Mouse (Mus musculus) testis, postnatal 10 days (tissue): ENCODE measurements around the gene Cdk10.
"Not testable (repeated sequence)": the region's sequence is repeated elsewhere in the genome, so short reads cannot be mapped to it uniquely, and the experiment has no call there.

Experiments used
- DNase-seq: peaks from one replicate; pipeline ENCODE4 v3.0.0; 2021; ENCODE audit warnings: low spot score

Cdk10 gene

DNA sequence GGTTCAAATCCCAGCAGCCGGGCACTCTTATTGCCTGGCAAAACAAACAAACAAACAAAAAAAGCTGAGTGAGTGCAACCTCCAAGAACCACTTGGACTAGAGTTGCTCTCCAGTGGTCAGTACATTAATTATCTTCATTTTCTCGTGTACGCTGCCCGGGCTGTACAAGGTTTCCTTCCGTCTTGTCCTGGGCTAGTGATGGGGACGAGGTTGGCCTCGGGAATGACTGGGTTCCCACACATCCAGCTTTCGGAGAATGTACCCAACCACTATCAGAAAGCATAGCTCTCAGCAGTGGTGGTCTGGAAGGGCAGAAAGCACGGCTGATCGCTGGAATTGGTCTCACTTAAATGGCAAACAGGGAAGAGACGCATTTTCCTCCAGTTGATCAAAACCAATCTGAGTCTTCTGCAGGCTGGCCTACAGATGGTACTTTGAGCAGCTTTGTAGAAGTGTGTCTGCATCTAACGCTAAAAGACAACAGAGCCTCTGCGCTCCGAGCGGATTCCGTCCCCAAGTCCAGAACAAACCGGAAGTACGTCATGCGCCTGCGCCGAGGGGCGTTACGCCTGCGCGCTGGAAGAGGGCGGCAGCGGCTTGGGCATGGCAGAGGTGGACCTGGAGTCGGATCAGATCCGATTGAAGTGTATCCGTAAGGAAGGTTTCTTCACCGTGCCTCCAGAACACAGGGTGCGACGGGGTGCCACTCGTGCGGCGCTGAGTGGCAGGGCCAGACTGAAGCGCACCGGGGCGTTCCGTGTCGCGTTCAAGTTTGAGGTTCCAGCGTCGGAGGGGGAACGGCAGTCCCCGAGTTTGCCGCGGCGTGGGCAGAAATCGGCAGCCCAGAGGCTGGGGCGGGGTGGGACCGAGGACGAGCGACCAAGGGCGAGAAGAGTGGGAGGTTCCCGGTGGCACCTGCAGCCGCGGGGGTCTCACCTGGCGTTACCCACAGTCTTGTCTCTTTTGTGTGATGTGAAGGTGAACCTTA, at the start of gene Cdk10:
Gene Cdk10, plus strand, starts transcription at position 565 of the 989 bp plus-strand sequence.
- DNase-seq: peak; percentile 95

DNA sequence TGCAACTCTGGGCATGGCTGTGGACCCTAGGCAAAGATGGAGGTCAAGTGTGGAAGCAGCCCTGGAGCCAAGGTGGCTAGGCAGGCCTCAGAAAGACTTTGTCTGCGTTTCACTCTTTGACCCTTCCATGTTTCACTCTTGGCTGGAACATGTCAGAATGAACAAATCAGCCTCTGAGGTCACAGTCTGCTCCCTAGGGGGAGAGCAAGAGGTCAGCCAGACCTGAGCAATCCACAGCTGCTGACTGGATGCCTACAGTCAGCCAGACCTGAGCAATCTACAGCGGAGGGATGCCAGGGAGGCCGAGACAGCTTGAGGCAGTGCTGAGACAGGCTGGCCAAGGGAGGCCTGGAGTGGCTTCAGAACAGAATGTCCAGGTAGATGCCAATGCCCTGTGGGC, 43.3 kb upstream of the Cdk10 start:
- peak; percentile 73 for DNase-seq

DNA sequence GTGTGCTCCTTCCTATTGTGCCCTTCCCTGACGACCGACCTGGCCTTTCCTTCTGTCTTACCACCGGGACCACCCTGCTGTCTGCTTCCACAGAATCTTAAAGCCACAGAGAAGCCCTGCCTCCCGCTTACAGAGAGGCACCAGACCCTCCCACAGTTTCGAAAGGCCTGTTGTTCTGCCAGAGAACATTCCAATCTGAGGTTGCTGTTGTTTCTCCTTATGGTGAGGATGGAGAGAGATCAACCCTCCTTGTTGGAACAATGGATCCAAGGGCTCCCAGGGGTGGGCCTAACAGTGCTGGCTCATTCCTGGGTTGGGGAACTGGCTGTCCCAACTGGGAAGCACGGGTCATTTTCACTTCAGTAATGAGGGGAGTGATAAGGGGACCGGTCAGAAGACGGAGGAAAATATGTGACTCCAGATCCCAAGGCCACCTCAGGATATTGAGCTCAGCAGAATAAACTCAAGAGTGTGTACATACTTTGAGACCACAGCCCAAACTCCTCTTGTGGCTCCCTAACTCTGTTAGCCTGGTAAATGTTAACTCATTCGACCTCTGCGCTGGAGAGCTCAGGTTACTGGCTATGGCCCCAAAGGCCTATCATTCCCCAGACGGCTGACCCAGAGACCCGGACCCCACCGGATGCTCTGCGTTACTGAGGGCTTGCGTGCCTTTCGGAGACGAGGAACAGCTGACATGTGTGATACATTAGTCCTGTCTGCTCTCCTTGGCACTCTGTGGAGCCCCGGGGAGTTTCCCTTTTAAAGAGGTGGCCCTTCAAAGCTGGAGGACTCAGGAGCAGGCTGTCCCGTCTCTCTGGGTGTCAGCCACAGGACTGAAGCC, 38.9 kb upstream of the Cdk10 start, which contains the start of gene Dpep1:
Gene Dpep1, plus strand, starts transcription at position 677 of the 844 bp plus-strand sequence.
- peak; percentile 58 for DNase-seq

DNA sequence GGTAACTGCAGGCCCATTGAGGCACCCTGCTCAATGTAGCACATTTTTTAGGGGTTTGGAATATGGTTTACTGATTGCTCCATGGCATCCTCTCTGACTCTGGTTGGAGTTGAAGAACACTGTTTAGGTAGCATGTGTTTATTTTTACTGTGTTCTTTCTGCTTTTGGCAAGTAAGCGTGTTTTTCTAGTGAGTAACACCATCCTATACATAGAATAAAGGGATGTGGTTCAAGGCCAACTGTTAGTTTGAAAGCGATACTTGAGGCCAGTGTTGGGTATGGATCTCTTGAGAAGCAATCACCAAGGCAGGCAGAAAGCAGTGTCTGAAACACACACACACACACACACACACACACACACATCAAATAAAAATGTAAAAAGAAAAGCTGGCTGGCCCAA, 36.6 kb upstream of the Cdk10 start:
- DNase-seq: no peak

DNA sequence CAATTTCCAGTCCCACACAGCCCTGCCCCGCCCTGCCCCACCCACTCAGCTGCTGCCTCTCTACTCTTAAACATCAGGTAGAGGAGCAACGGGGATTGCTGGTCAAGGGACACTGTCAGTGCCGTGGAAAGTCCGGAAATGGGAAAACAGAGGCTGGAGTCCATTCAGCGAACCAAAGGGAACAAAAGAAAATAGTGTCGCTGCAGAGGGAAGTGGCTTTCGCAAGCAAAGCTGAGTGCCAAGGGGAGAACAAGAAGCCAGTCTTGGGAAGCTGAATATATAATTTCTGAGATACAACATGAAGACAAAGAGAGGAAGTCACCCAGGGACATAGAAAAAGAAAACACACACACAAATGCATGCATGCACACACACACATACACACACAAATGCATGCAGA, 35.8 kb upstream of the Cdk10 start:
- no peak for DNase-seq

DNA sequence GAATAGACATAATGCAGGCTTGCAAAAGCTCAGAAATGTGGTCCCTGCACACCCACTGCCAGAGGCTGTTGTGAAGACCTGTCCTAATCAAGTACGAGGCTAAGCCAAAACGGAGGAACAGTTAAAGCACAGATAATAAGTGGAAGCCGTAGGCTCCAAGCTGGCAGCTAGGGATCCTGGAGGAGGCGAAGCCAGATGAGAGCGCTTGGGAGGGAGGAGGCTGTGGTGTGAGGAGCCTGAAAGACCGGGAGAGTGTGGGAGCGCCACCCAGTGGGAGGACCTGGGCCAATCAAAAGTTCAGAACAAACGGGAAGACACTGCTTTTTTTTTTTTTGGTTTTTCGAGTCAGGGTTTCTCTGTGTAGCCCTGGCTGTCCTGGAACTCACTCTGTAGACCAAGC, 34.0 kb upstream of the Cdk10 start:
- DNase-seq: peak; percentile 92

DNA sequence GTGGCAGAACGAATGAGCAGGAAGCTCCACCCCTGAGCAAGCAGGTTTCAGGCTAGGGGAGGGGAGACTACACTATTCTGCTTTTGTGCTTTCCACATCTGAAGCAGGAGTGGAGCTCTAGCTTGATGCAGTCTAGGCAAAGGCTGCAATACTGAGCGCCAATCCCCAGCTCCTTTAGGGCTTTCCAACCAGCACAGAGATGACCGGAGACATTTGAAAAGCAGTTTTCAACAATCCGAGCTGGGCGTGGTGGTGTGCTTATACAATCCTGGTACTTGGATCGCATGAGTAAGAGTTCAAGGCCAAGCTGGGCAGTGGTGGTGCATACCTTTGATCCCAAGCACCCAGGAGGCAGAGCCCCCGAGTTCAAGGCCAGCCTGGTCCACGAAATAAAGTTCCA, 32.7 kb upstream of the Cdk10 start:
- DNase-seq: no peak

DNA sequence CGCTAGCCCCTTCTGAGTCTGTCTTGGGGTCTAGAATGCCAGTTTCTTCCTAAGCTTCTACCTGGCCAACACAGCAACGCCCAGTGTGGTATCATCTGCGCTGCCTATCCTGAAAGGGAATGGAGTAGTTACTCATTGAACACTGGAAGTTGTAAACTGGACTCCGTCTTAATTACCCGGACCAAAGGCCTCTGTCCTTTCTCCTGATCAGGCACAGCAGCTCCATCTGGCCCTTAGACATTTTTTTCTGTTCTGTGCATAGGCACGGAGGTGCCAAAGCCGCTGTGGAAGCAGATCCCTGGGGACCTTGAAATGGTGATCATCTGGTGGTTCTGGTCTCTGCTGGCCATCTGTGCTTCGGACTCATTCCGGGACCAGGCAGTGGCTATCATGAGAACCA, 30.9 kb upstream of the Cdk10 start:
- no peak for DNase-seq

DNA sequence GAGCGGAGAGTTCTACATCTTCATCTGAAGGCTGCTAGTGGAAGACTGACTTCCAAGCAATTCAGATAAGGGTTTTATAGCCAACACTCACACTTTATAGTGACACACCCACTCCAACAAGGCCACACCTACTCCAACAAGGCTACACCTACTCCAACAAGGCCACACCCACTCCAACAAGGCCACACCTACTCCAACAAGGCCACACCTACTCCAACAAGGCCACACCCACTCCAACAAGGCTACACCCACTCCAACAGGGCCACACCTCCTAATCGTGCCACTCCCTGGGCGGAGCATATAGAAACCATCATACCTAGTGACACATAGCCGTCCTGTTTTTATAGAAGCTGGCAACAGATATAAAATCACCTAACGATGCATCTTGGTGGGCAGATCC, 27.6 kb upstream of the Cdk10 start:
- DNase-seq: not testable (repeated sequence)

DNA sequence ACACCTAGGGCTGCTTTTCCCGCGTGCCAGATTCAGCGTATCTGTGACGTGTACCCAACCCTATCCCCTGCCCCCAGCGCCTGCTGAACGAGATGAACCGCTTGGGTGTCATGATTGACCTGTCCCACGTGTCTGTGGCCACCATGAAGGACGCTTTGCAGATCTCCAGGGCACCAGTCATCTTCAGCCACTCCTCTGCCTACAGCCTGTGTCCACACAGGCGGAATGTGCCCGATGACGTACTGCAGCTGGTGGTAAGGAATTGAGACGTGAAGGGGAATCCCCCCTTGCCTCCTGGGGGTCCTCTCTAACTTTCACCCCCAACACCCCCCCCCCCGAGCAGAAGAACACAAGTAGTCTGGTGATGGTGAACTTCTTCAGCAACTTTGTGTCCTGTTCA, 24.8 kb upstream of the Cdk10 start:
- no peak for DNase-seq

DNA sequence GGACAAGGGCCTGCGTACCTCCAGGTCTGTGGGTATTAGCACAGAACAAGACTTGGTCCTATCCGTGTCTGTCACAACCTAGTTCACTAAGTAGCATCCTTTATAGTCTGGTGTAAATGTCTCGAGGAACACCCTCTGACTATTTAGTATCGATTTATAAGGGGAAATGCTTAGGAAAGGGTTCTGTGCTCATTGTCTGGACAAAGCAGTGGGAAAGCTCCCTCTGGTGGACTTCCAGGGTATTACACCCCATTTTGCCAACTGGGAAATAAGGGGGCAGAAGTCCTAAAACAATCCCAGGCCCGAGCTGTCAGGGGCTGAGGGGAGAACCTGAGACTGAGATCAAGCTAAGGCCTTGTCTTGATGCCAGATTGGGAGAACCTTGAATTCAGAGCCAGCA, 22.4 kb upstream of the Cdk10 start:
- peak; percentile 87 for DNase-seq

DNA sequence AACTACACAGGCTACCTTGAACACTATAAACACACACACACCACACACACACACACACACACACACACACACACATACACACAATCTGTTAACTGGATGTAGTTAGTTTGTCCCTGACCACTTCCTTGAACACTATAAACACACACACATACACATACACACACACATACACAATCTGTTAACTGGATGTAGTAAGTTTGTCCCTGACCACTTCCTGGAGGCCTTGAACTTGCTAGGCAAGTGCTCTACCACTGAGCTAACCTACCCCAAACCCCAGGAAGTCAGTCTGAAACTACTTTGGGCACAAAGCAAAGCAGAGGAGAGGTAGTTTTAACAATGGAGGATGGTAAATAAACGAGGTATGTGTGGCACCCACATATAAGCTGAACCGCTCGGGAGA, 21.1 kb upstream of the Cdk10 start:
- DNase-seq: no peak

DNA sequence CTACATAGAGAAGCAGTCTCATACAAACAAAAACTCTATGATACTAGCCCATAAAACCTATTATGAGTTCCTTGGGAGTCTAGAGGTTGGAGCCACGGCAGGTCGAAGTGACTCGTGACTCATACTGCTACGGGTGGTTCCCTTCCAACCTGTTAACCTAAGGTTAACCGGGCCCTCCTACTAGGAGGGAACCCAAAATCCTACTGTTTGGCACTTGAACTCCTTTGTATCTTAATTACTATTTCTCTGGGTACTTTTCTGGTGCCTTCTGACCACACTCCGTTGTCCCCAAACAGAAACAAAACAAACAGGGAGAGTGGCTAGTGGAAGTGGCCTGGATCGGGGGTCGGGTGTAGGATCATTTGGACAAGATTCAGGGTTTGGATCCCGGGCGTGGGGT, 12.8 kb upstream of the Cdk10 start:
- DNase-seq: no peak

DNA sequence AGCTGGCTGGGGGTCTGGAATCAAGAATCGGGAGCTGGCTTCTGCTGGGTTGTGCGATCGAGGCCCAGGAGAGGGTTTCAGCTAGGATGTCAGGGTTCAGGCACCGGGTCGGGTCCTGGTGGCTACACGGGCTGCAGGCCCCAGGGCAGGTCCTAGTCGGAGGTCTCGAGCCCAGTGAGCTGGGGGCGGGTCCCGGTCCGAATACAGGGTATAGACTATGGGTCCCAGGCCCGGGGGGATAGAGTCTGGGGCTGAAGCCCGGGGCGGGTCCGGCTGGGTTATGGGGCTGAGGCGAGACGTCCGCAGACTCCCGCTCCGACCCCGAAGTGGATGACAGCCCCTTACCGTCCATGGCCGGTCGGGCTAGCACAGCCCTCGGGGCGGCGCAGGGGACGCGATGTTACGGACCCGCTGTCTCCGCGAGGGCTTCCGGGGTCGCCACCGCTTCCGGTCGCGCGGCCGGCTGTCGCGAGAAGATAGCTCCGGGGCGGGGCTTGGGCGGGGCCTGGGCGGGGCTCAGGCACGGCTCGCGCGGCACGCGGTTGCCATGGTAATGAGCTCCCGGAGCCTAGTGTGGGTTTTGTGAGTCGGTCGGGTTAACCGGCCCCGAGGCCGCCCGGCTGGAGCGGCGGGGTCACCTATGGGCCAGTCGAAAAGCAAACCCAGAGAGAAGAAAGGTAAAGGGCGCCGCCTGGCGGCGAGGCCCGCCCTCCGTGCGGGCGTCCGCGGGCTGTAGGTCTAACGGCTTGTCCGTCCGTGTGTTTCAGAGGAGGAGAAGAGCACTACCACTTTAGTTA, 12.1 kb upstream of the Cdk10 start, which contains the start of the genes Chmp1a and Spata33:
Gene Chmp1a, minus strand, starts transcription at position 443 of the 797 bp plus-strand sequence.
Gene Spata33, plus strand, starts transcription at position 512 of the 797 bp plus-strand sequence.
- peak; percentile 93 for DNase-seq

DNA sequence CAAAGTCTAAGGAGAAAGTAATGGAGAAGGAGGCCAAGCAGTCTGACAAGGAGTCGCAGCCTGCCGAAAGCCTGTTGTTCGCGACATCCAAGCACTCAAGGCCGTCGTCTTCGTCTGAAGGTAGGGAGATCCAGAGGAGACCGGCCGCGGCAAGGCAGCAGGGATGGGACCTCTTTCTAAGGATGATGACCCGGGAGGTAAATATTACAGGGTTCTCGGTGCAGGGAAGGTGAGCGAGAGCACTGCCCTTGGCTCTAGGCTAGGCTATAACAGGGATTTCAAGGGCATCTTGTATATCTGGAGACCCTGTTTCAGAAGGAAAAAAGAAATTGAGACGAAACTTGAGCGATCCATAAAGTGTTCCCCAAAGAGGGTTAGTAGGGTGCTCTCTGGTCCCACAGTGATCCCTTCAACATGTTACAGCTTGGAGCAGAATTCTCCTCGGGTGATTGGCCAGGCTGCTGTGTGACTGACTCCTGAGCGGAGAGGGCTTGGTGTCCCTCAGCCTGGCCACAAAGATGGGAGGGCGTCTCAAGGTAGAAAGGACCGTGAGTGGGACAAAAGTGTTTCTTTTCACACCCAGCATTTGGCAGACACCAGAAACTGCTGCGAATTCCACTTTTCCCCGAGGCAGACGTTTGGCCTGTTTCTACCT, 11.4 kb upstream of the Cdk10 start:
- no peak for DNase-seq

DNA sequence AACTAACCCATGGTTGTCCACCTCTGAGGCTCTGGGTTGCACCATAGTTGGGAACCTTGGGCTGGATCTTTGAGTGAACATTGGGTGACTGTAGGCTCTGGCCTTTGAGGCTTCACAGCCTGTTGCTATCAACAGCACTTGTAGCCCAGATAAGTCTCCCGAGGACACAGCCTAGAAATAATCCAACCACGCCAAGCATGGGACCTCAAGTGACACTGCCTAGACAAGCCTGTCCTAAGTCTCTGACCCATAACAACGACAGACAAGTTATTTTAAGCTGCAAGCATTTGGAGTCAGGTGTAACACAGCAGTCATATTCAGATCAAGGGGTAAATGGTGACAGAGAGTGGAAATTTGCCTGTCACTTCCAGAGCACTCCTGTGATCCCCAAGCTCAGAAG, 9.2 kb upstream of the Cdk10 start:
- no peak for DNase-seq

DNA sequence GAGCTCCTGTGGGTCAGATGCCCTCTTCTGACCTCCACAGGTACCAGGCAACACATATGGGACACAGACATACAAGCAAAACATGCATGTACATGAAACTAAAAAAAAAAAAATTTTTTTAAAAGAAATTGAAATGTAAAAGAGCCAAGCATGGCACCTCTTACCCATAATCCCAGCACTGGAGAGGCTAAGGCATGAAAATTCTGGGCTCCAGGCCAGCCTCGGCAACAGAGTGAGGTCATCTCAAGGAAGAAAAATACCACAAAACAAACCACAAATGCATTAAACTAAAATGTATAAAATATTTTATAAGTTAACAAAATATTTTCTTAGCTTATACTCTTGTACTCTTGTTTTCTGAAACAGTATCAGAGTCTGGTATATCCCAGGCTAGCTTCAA, 3.7 kb upstream of the Cdk10 start:
- DNase-seq: no peak

DNA sequence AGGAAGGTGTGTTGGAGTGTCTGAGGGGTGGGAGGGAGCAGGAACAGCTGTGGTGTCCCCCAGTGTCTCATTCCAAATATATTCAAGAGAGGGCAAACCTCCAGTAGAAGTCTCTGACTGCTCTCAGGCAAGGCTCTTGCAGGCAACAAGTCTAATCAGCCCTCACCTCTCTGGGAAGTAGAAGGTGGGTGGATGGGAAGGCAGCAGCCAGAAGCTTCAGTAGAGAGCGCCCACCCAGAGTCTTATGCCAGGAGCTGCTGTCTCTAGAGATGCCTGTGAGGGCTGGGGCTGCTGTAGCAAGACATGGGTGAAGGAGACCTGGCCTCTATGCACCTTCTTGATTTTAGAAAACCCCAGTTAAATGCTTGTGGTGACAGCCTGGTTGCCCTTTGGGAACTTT, 3.8 kb downstream of the Cdk10 start:
- DNase-seq: no peak

DNA sequence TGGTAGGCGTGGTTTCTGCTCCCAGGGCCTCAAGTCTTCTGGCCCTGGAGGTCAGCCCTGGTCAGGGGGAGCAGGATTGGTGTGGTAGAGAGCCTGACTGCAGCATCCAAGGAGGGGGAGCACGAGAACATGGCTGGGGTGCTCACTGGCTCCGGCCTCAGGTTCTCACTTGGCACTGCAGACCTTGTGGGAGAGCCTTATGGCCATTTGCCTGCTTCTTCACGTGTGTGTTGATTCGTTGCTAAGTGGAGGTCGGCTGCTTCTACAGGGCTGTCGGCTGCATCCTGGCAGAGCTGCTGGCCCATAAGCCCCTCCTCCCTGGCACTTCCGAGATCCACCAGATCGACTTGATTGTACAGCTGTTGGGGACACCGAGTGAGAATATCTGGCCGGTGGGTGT, 5.7 kb downstream of the Cdk10 start:
- not testable (repeated sequence) for DNase-seq

DNA sequence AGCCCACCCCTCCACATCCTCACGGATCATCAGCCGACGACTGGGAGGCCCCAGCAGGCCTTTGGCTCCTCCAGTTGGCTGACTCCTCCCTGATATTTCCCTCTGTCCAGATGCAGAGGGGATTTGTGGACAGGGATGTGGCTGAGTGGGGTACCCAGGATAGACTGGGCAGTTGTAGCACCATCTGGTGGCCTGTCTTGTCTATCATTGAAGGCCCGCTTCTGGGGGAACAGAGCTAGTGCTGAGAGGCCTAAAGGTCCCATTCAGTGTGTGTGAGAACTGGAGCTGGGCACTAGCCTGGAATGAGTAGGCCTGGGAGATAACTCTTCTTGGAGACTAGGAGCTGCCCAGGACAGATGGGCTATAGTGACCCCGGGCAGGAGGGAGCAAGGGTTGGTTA, 7.1 kb downstream of the Cdk10 start:
- no peak for DNase-seq

DNA sequence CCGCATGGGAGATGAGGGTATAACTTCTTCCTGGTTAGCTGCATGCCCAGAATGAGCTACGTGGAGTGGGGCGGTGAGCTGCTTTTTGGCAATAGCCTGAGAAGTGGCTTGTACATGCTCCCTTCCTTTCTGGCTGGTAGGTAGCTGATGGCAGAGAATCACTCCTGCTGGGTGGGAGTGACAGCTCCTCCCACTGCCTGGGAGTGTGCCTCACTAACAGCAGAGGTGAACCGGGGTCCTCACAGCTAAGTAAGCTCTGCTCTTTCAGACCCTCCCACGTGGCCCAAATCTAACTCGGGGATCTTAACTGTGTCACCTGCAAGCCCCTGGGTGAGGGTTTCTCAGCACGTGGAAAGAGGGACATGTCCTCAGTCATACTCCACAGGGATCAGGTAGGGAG, 7.9 kb downstream of the Cdk10 start:
- no peak for DNase-seq
